Mouse (Mus musculus): Measurements from ENCODE around the gene H60b.
A peak's percentile ranks its signal among the peaks of the same experiment; 100 is the strongest.
"Not testable (repeated sequence)": the region's sequence is repeated elsewhere in the genome, so short reads cannot be mapped to it uniquely, and the experiment has no call there.

H60b gene

GRCm38 (mm10) chr10:22273684-22274305, 115.4 kb downstream of the H60b start:
- ATAC-seq (ENCODE audit: low TSS enrichment), result no peak

DNA sequence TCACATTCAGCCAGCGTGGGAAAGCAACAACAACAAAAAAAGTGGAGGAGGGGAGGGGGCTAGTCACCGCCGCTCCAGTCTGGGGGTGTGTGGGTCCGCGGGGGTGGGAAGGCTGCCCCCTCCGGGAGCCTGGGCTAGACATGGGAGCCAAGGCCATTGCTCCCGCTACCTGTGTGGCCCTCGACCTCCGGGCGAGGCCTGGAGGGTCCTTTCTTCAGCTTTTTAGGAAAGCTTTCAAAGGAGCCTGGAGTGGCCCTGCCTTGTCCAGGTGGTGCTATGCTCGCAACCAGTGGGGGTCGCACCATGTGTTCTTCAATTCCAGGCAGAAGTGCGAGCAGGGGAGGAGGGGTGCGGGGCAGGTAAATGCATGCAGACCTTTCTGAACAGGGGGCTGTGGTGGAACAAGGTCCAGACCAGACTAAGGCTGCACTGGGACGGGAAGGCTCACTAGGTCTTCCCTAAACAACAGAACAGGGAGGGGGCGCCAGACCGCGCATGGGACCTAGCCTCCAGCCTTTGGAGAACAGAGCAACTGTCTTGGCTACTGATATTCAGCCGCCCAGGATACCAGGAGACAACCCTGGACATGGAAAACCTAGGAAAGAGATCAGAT, 116.2 kb downstream of the H60b start:
- ATAC-seq (ENCODE audit: low TSS enrichment), result no peak

DNA sequence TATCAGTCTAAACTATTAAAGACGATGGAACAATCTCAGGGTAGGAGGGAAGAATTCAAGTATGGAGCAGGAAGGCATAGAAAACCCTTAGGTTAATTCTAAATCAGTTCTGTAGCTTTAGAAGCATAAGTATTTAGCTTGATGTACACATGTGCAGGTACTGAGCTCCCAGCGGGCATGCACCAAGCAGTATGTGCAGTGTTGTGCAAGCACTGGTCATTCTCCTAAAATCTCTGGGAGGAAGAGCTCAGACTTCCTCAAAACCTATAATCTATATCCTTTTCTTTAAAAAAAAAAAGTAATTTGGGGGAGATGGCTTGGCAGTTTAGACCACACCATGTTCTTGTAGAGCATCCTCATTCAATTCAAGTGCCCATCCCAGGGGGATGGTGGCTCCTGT, 120.1 kb downstream of the H60b start:
- ATAC-seq (ENCODE audit: low TSS enrichment), result not testable (repeated sequence)

GRCm38 (mm10) chr10:22282816-22283215, 124.4 kb downstream of the H60b start:
- ATAC-seq (ENCODE audit: low TSS enrichment), result peak; percentile 81

DNA sequence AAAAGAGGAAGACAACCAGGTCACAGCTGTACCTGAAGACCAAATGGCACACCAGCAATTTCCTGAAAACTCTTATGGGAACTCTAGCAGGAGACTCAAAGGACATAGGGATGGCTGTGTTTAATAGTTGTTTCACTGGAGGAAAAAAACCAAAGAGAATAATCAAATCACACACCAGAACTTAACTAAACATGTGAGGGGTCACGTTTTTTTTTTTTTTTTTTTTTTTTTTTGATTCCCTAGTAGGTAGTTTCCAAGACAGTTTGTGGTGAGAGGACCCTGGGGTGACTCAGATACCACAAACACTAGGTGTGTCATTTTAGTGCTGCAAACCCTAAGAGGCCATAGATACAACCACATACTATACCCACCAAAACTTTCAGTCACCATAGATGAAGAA, 137.3 kb downstream of the H60b start:
- ATAC-seq (ENCODE audit: low TSS enrichment), result no peak

- ATAC-seq (ENCODE audit: low TSS enrichment), result no peak
Observed at GRCm38 (mm10) chr10:22297033-22297762, 138.8 kb downstream of the H60b start.

DNA sequence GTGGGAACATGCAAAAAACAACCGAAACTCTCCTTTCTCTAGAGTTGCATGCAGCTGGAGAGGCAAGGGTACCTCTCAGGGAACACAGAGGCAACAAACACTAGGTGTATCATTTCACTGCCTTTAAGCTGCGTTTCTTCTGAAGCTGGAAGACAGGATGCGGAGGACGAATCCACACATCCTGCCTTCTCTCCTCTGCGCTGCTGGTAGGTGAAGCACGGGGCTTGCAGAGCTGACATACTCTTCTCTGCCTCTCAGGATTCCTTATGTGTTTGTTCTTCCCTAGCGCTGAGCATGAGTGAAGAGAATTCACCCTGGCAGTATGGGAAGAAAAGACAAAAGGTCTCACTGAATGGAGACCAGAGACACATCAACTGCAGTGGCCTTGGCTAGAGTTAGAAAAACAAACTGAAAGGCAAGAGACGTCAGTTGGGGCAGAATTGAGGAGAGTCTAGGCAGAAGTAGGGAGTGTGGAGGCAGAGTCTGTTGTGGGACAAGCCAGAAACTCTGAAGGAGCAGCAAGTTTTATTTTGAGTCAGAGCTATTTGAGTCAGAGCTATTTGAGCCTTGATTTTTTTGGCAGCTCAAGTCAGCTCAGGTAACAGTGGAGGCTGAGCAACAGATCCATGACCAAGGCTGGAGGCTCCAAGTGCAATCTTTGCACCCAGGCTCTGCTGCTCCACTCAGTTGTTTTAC, 139.5 kb downstream of the H60b start:
- peak; percentile 93 for ATAC-seq (ENCODE audit: low TSS enrichment)

DNA sequence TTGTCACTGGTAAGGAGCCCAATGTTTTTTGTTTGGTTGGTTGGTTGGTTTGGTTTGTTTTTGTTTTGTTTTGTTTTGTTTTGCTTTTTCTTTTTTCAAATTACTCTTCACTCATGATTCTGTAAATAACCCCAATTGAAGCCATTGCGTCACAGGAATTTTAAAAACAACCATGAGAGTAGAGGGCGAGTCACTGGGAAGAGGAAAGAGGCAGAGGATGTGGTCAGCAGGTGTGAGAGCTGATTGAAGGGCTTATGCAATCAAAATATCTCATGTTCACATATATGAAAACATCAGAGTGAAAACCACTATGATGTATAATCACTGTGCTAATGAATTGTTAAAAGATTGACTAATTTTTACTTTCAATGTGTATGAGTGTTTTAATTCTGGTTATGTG, 140.9 kb downstream of the H60b start:
- no peak for ATAC-seq (ENCODE audit: low TSS enrichment)

GRCm38 (mm10) chr10:22301641-22302040, 143.3 kb downstream of the H60b start:
- ATAC-seq (ENCODE audit: low TSS enrichment), result no peak

DNA sequence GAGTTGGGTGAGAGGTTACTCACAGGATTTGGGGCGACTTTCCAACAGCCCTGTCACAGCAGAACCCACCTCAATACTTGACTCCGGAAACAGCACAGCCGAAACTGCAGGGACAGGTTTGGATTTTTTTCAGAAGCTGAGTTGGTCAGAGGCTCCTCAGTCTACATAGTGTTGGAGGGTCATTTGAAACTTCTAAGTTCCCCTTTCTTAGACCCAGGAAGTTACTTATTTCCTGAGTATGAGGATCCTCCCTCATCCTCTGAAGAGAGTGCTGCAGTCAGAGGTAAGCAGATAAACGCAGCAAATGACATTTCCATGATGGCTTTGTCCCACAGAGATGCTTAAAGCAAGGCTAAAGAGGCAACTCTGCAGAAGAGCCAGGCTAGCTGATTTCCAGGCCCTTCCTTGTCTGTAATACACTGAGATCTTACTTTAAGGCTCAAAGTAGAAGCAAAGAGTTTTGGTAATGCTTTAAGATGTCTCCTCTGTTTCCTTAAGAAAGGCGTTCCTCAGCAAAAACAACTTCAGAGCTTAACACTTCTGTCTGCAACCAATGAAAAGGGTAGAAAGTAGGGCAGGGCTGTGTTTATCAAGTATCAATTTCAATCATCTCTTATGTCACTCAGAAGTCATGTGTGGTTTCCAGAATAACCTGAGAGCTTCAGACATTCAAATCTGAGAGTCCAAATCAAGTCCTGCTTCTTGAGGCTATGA, 144.1 kb downstream of the H60b start:
- ATAC-seq (ENCODE audit: low TSS enrichment), result no peak

GRCm38 (mm10) chr10:22303736-22304135, 145.3 kb downstream of the H60b start:
- no peak for ATAC-seq (ENCODE audit: low TSS enrichment)

DNA sequence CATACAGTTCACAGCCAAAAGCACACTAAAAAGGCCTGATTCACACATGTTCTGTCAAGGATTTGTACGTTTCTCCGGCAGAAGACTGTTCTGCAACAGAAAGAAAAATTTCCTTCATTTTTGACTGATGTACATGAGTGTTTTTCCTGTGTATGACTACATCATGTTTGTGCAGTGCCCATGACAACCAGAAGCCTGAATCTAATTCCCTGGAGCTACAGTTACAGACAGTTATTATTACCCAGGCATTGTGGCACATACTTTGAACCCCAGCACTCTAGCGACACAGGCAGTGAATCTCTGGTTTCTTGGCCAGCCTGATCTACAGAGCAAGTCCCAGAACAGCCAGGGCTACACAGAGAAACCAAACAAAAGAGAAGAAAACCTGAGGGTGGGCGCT, 147.4 kb downstream of the H60b start:
- ATAC-seq (ENCODE audit: low TSS enrichment), result no peak

GRCm38 (mm10) chr10:22306452-22306851, 148.1 kb downstream of the H60b start:
- ATAC-seq (ENCODE audit: low TSS enrichment), result no peak

DNA sequence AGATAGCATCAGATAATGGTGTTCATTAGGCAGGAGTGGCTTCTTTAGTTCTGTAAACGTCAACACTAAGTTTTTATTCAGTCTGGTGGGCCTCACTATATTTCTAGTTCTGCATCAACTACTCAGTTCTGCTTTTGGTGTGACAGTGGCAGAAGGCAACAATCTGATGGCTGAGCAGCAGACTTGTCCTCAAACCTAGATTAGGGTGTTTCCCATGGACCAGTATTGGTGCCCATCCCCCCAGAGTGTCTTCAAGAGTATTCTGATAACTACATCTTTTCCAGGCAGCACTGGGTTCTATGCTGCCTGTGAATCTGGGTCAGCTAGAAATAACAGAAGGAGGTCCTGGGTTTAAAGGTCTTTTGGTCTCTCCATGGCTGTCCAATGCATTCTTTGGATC, 149.8 kb downstream of the H60b start:
- no peak for ATAC-seq (ENCODE audit: low TSS enrichment)

DNA sequence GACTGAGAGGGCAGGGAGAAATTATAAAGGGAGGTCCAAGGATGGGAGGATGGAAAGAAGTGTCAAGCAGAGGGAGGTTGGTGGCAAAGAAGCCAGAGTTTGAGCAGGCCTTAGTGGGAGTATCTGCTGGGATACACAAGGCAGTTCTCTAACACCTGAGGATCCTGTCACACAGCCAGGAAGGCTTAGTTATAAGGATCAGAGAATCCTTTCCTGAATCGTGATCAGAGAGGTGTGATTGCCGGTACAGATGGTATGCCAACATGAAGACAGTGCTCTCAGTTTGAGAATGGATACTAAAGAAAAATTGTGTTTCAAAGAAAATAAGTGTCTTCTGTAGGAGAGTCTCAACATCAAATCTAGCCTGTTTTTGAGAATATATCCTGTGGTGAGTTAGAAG, 164.5 kb downstream of the H60b start:
- peak; percentile 84 for ATAC-seq (ENCODE audit: low TSS enrichment)
